Comparison of ENCODE assay signal across 27 mouse cellular contexts in genomic region chr6:142555988-142556387, GRCm38 (mm10). TPM values are rescaled to one million over a fixed set of nuclear protein-coding genes. Genes with fewer than 3 reads are reported as not detected.
DNase-seq lines count a peak whose midpoint lies in the region; ATAC-seq lines count a peak whose summit lies in the region.
"Had no signal": no experiment of that assay in that cellular context is flagged by ENCODE, and none has a peak within 500 bp of the region (broad histone marks: within the 10 kb centered on the region; RNA-seq: fewer than 3 reads in every experiment).

No protein-coding gene starts in this region.

- no peaks in the 10 kb centered on the region for H3K27me3 ChIP-seq in liver, embryonic 16.5 days (ENCODE audit: control insufficient read depth, insufficient read depth, low read depth, low read length)
- no peaks in the 10 kb centered on the region for H3K27me3 ChIP-seq in liver, embryonic 12.5 days (replicated peaks)
- H3K27me3 ChIP-seq: CH12.LX; embryonic facial prominence, embryonic 13.5 days; embryonic facial prominence, embryonic 15.5 days; Patski had no signal

- no peaks in the 10 kb centered on the region for H3K9me3 ChIP-seq in liver, embryonic 16.5 days (replicated peaks; ENCODE audit: control insufficient read depth, low read length)
- H3K9me3 ChIP-seq in liver, embryonic 12.5 days (replicated peaks) = no peaks in the 10 kb centered on the region
- H3K9me3 ChIP-seq: embryonic facial prominence, embryonic 13.5 days; embryonic facial prominence, embryonic 15.5 days; forebrain, embryonic 10.5 days; forebrain, embryonic 12.5 days; G1E had no signal

- H3K4me2 ChIP-seq in liver, embryonic 16.5 days (ENCODE audit: low read depth, low read length) = no peak overlapping the region
- H3K4me2 ChIP-seq in liver, embryonic 12.5 days = no peak overlapping the region
- H3K4me2 ChIP-seq: embryonic facial prominence, embryonic 13.5 days; embryonic facial prominence, embryonic 15.5 days; forebrain, embryonic 12.5 days had no signal

- no peak for DNase-seq in lung, postnatal 4 days
- no peak for DNase-seq in embryo, embryonic 10.5 days (ENCODE audit: low spot score)
- DNase-seq: adrenal gland, adult 8-10 months; adrenal gland, postnatal 14 days; adrenal gland, postnatal 36 days; B cell, adult 2 months; cerebellum, adult 11-12 months; cerebellum, adult 2 months; cerebellum, adult 9-10 months; cerebellum, postnatal 10 days; cerebellum, postnatal 25 days; embryo, embryonic 11 days had no signal

- H3K27ac ChIP-seq in liver, embryonic 16.5 days (ENCODE audit: low read length) = no peak overlapping the region
- no peak overlapping the region for H3K27ac ChIP-seq in liver, embryonic 12.5 days
- H3K27ac ChIP-seq: embryonic facial prominence, embryonic 13.5 days; embryonic facial prominence, embryonic 15.5 days; forebrain, embryonic 10.5 days; forebrain, embryonic 12.5 days had no signal

- 31% methylated on average over 1 of the region's 1 CpGs for WGBS in liver, embryonic 16.5 days (ENCODE audit: insufficient replicate concordance)
- WGBS in liver, embryonic 12.5 days (ENCODE audit: insufficient replicate concordance) = 43% methylated on average over 1 of the region's 1 CpGs

- no peak overlapping the region for H3K4me3 ChIP-seq in liver, embryonic 16.5 days (ENCODE audit: low read depth, low read length)
- H3K4me3 ChIP-seq in liver, embryonic 12.5 days = no peak overlapping the region
- H3K4me3 ChIP-seq: embryonic facial prominence, embryonic 13.5 days; embryonic facial prominence, embryonic 15.5 days; erythroblast, embryonic 14.5 days; forebrain, embryonic 10.5 days; forebrain, embryonic 12.5 days had no signal

- H3K9ac ChIP-seq in liver, embryonic 16.5 days (ENCODE audit: low read depth, low read length) = no peak overlapping the region
- no peak overlapping the region for H3K9ac ChIP-seq in liver, embryonic 12.5 days
- H3K9ac ChIP-seq: embryonic facial prominence, embryonic 13.5 days; embryonic facial prominence, embryonic 15.5 days; forebrain, embryonic 12.5 days had no signal

- 0 out of 2 replicates have a peak, but pooled peaks have one; percentile 16 for ATAC-seq in liver, embryonic 16.5 days (ENCODE audit: low read depth)
- no peak for ATAC-seq in liver, embryonic 12.5 days
- ATAC-seq in megakaryocyte progenitor cell, adult 5-6 weeks (replicated peaks; ENCODE audit: poor library complexity) = peak; percentile 68
- ATAC-seq: activated CD4-positive, CD25-positive, alpha-beta regulatory T cell, adult 4 months; CD4-positive, CD25-positive, alpha-beta regulatory T cell, adult 4 months; forebrain, embryonic 14.5 days; forebrain, embryonic 16.5 days; Patski had no signal

- H3K4me1 ChIP-seq in liver, embryonic 16.5 days (ENCODE audit: control insufficient read depth, low read depth, low read length) = no peaks in the 10 kb centered on the region
- no peaks in the 10 kb centered on the region for H3K4me1 ChIP-seq in liver, embryonic 12.5 days
- H3K4me1 ChIP-seq: embryonic facial prominence, embryonic 13.5 days; embryonic facial prominence, embryonic 15.5 days; forebrain, embryonic 10.5 days; forebrain, embryonic 12.5 days had no signal

- H3K36me3 ChIP-seq in liver, embryonic 16.5 days (ENCODE audit: control insufficient read depth, insufficient read depth) = no peaks in the 10 kb centered on the region
- H3K36me3 ChIP-seq in liver, embryonic 12.5 days = no peaks in the 10 kb centered on the region
- H3K36me3 ChIP-seq: embryonic facial prominence, embryonic 13.5 days; embryonic facial prominence, embryonic 15.5 days; forebrain, embryonic 10.5 days; forebrain, embryonic 12.5 days; G1E had no signal

RNA-seq across cellular contexts. Expression of gene Kcnj8, which starts 15.4 kb away (rescaled TPM):
- 2.0 and 2.1 TPM in 2 replicates for polyA plus RNA-seq in liver, embryonic 16.5 days (2015; fragmentation: Nextera tagmentation; extraction: Ambion mirVana)
- polyA plus RNA-seq in liver, embryonic 12.5 days (2016; fragmentation: Nextera tagmentation; extraction: Ambion mirVana) = 2.5 and 3.1 TPM in 2 replicates
- total RNA-seq in megakaryocyte progenitor cell, adult 5-6 weeks (2015) = 0.05 TPM in 1 of 2 replicates, not detected in the other
- not detected in 2 replicates for total RNA-seq in megakaryocyte progenitor cell, adult 5-6 weeks (2017)
- total RNA-seq: CH12.LX had no signal
- polyA plus RNA-seq: CD4-positive, CD25-positive, alpha-beta regulatory T cell, adult 4 months; erythroblast, embryonic 14.5 days; G1E; Patski had no signal

RNA-seq across cellular contexts. Expression of gene Ldhb, which starts 48.2 kb away (rescaled TPM):
- 15.5 and 17.6 TPM in 2 replicates for polyA plus RNA-seq in liver, embryonic 16.5 days (2015; fragmentation: Nextera tagmentation; extraction: Ambion mirVana)
- polyA plus RNA-seq in liver, embryonic 12.5 days (2016; fragmentation: Nextera tagmentation; extraction: Ambion mirVana) = 61.7 and 63.3 TPM in 2 replicates
- total RNA-seq in megakaryocyte progenitor cell, adult 5-6 weeks (2015) = 66.8 and 67.4 TPM in 2 replicates
- 40.4 and 42.0 TPM in 2 replicates for total RNA-seq in megakaryocyte progenitor cell, adult 5-6 weeks (2017)
- total RNA-seq: G1E had no signal
- polyA plus RNA-seq: erythroblast, embryonic 14.5 days; G1E had no signal
